Mouse (Mus musculus): ENCODE measurements at regions not wholly inside any gene's neighbourhood (a gene's known extent, or its start where the extent isn't known, plus 50 kb on each side); places are given as distances from the start of the nearest gene placed in this dataset.

GRCm38 (mm10) chr5:16487969-16488368 is 65.3 kb upstream of the Hgf start:
- no peaks in the 10 kb centered on the region for H3K79me2 ChIP-seq (ENCODE audit: control insufficient read depth, insufficient read depth, low read length)
- no peak overlapping the region for H3K9ac ChIP-seq (ENCODE audit: low read depth, low read length)
- no peaks in the 10 kb centered on the region for H3K36me3 ChIP-seq (ENCODE audit: control insufficient read depth, insufficient read depth, low read length)
- 62% methylated on average over 1 of the region's 1 CpGs for WGBS
- H3K27ac ChIP-seq (replicated peaks; ENCODE audit: insufficient read depth, low read depth, low read length): no peak overlapping the region
- no peak for TF ChIP-seq CTCF (IDR thresholded peaks at IDR 0.05; ENCODE audit: low read depth, low read length)
- no peak for TF ChIP-seq POLR2A (IDR thresholded peaks at IDR 0.05; ENCODE audit: extremely low read depth, insufficient read depth, low read length)
- no peak for DNase-seq (ENCODE audit: extremely low read depth, low read depth, low spot score)
- no peaks in the 10 kb centered on the region for H3K4me1 ChIP-seq (ENCODE audit: control insufficient read depth, insufficient read depth, low read length)
- no peaks in the 10 kb centered on the region for H3K27me3 ChIP-seq (ENCODE audit: control insufficient read depth, insufficient read depth, low read length)
- no peak overlapping the region for H3K4me3 ChIP-seq (ENCODE audit: insufficient read depth, low read depth, low read length)

- H3K27me3 ChIP-seq (ENCODE audit: control insufficient read depth, insufficient read depth, low read length): no peaks in the 10 kb centered on the region
- H3K4me3 ChIP-seq (ENCODE audit: insufficient read depth, low read depth, low read length): no peak overlapping the region
- DNase-seq (ENCODE audit: extremely low read depth, low read depth, low spot score): no peak
- no peak overlapping the region for H3K27ac ChIP-seq (replicated peaks; ENCODE audit: insufficient read depth, low read depth, low read length)
- H3K9ac ChIP-seq (ENCODE audit: low read depth, low read length): no peak overlapping the region
- no peaks in the 10 kb centered on the region for H3K36me3 ChIP-seq (ENCODE audit: control insufficient read depth, insufficient read depth, low read length)
- H3K79me2 ChIP-seq (ENCODE audit: control insufficient read depth, insufficient read depth, low read length): no peaks in the 10 kb centered on the region
- H3K4me1 ChIP-seq (ENCODE audit: control insufficient read depth, insufficient read depth, low read length): no peaks in the 10 kb centered on the region
- TF ChIP-seq POLR2A (IDR thresholded peaks at IDR 0.05; ENCODE audit: extremely low read depth, insufficient read depth, low read length) (no peak), CTCF (IDR thresholded peaks at IDR 0.05; ENCODE audit: low read depth, low read length) (no peak)
These were observed 63.5 kb upstream of the Hgf start for GRCm38 (mm10) chr5:16489803-16490202.

GRCm38 (mm10) chr5:16499891-16500290 is 53.4 kb upstream of the Hgf start:
- Histone ChIP-seq H3K27ac (replicated peaks; ENCODE audit: insufficient read depth, low read depth, low read length) (no peak overlapping the region), H3K4me1 (ENCODE audit: control insufficient read depth, insufficient read depth, low read length) (no peaks in the 10 kb centered on the region), H3K4me3 (ENCODE audit: insufficient read depth, low read depth, low read length) (no peak overlapping the region), H3K9ac (ENCODE audit: low read depth, low read length) (no peak overlapping the region), H3K79me2 (ENCODE audit: control insufficient read depth, insufficient read depth, low read length) (no peaks in the 10 kb centered on the region), H3K36me3 (ENCODE audit: control insufficient read depth, insufficient read depth, low read length) (no peaks in the 10 kb centered on the region), H3K27me3 (ENCODE audit: control insufficient read depth, insufficient read depth, low read length) (no peaks in the 10 kb centered on the region)
- no peak for DNase-seq (ENCODE audit: extremely low read depth, low read depth, low spot score)
- TF ChIP-seq POLR2A (IDR thresholded peaks at IDR 0.05; ENCODE audit: extremely low read depth, insufficient read depth, low read length) (no peak), CTCF (IDR thresholded peaks at IDR 0.05; ENCODE audit: low read depth, low read length) (no peak)
- WGBS: 41% methylated on average over 7 of the region's 7 CpGs
